Mouse (Mus musculus) thymus, adult 2 months (tissue): Measurements from ENCODE around the gene Cacna1s. TPM values are rescaled to one million over a fixed set of nuclear protein-coding genes. Genes with fewer than 3 reads are reported as not detected.

Experiments used
- DNase-seq: peaks from one replicate; pipeline ENCODE4 v3.0.0; 2021
- H3K27ac ChIP-seq: fragments of 200-500 bp; 2 replicates; pipeline ENCODE4 v1.5.1; 2012; ENCODE audit warnings: low read length, control low read depth; ENCODE audit not compliant: control insufficient read depth, insufficient read depth
- H3K27me3 ChIP-seq: fragments of 200-500 bp; 2 replicates; pipeline ENCODE4 v1.6.1; 2012; ENCODE audit warnings: mild to moderate bottlenecking, low read length, moderate library complexity, mixed read lengths; ENCODE audit not compliant: control insufficient read depth, insufficient read depth
- H3K36me3 ChIP-seq: fragments of 200-500 bp; 2 replicates; pipeline ENCODE4 v1.6.1; 2012; ENCODE audit warnings: mild to moderate bottlenecking, low read length, moderate library complexity; ENCODE audit not compliant: control insufficient read depth, insufficient read depth
- H3K4me1 ChIP-seq: fragments of 200-500 bp; replicated peaks from 2 replicates; pipeline ENCODE4 v1.6.1; 2012; ENCODE audit warnings: low read length; ENCODE audit not compliant: control insufficient read depth, insufficient read depth
- H3K4me3 ChIP-seq: fragments of 200-500 bp; 2 replicates; pipeline ENCODE4 v1.5.1; 2012; ENCODE audit warnings: mild to moderate bottlenecking, low read length, control low read depth, moderate library complexity; ENCODE audit not compliant: control insufficient read depth, insufficient read depth
- CTCF ChIP-seq: fragments of 200-500 bp; IDR thresholded peaks from 2 replicates; pipeline ENCODE4 v1.5.1; 2012; ENCODE audit warnings: mild to moderate bottlenecking, control low read depth, low read length, moderate library complexity, borderline replicate concordance; ENCODE audit not compliant: control insufficient read depth, poor library complexity, insufficient read depth; ENCODE audit errors: extremely low read depth
- POLR2A ChIP-seq: fragments of 200-500 bp; IDR thresholded peaks from 2 replicates; pipeline ENCODE4 v1.6.1; 2012; ENCODE audit warnings: mild to moderate bottlenecking, low read length, control low read depth, moderate library complexity; ENCODE audit not compliant: control insufficient read depth, poor library complexity, insufficient read depth; ENCODE audit errors: extremely low read depth
- WGBS: fragments of 180-500 bp; shearing (Covaris S2); methylation state at CpG from one replicate; pipeline ENCODE4 v1.1.7; 2018; 5-methylcytosine and 5-hydroxymethylcytosine counted together
- polyA plus RNA-seq: library from polyadenylated mRNA; depleted of rRNA; stranded (reverse); fragments of >200 nt; gene quantifications from 2 replicates; pipeline ENCODE4 v1.2.3, GENCODE M21; 2012

Gene Cacna1s
- polyA plus RNA-seq, 1 experiment: 3.7 TPM

DNA sequence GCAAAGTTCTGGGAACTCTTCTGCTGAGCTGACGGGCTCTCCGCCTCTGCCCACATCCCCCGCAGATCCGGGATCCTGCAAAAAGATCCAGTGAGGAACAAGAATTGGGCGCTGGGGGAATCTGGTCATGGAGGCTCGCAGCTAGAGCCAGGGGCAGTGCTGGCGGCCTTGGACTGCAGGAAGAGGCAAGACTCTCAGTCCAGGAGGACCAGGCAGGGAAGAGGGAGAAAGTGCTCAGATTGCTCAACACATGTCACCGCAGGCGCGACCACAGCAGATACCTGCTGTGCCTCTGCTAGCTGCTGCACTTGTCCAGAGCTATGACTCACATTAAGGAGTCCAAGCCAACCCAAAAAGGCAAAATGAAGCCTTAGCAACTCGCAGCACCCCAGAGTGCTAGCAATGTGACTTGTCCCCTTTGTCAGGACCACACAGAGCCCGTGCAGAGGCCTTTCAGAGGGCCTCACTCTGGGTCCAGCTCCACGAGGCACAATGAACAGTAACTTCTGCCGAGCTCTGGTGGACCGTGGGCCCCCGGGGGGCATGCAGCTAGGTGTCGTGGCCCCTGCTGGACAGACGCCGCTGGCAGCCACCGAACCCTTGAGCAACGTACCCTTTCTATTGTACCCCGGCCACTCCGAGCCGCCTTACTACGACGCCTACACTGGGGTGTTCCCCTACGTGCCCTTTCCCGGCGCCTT, 2.1 kb upstream of the Cacna1s start, which contains the start of gene Ascl5:
Gene Ascl5, plus strand, starts transcription at position 493 of the 701 bp plus-strand sequence.
- peaks cover 11% of the 10 kb centered on the region; the same call in 1 of the 2 replicates for H3K27me3 ChIP-seq
- no peak for DNase-seq

GRCm38 (mm10) chr1:136051013-136051315, 1.6 kb upstream of the Cacna1s start:
- TF ChIP-seq POLR2A (no peak), CTCF (no peak)
- WGBS: 4% methylated on average over 36 of the region's 36 CpGs
- Histone ChIP-seq H3K36me3 (no peaks in the 10 kb centered on the region), H3K4me3 (no peak overlapping the region), H3K27me3 (peaks cover 11% of the 10 kb centered on the region; the same call in 1 of the 2 replicates), H3K27ac (no peak overlapping the region), H3K4me1 (no peaks in the 10 kb centered on the region)
- DNase-seq: peak; percentile 28

More for the DNA sequence above, 2.1 kb upstream of the Cacna1s start, which contains the start of gene Ascl5:
- TF ChIP-seq CTCF: no peak
- TF ChIP-seq POLR2A: no peak
- H3K27ac ChIP-seq: no peak within 1 kb of the TSS
- WGBS: 32% methylated on average over 29 of the region's 29 CpGs
- no peaks in the 10 kb centered on the region for H3K4me1 ChIP-seq
- H3K36me3 ChIP-seq: no peaks in the 10 kb centered on the region
- no peak within 1 kb of the TSS for H3K4me3 ChIP-seq

GRCm38 (mm10) chr1:136051465-136051864, 1.1 kb upstream of the Cacna1s start:
- DNase-seq: peak; percentile 34
- Histone ChIP-seq H3K4me3 (no peak overlapping the region), H3K27ac (no peak overlapping the region), H3K4me1 (no peaks in the 10 kb centered on the region), H3K36me3 (no peaks in the 10 kb centered on the region), H3K27me3 (peaks cover 11% of the 10 kb centered on the region; the same call in 1 of the 2 replicates)
- 7% methylated on average over 6 of the region's 6 CpGs for WGBS
- TF ChIP-seq CTCF (no peak), POLR2A (no peak)

GRCm38 (mm10) chr1:136055771-136056170, 3.2 kb downstream of the Cacna1s start:
- Histone ChIP-seq H3K27me3 (peaks cover 5% of the 10 kb centered on the region; the same call in 1 of the 2 replicates), H3K4me3 (no peak overlapping the region), H3K36me3 (no peaks in the 10 kb centered on the region), H3K27ac (no peak overlapping the region), H3K4me1 (no peaks in the 10 kb centered on the region)
- 83% methylated on average over 3 of the region's 3 CpGs for WGBS
- TF ChIP-seq CTCF (no peak), POLR2A (no peak)
- DNase-seq: no peak

- H3K4me1 ChIP-seq: no peaks in the 10 kb centered on the region
- no peak overlapping the region for H3K27ac ChIP-seq
- WGBS: 39% methylated on average over 3 of the region's 3 CpGs
- no peaks in the 10 kb centered on the region for H3K36me3 ChIP-seq
- no peaks in the 10 kb centered on the region for H3K27me3 ChIP-seq
- no peak for TF ChIP-seq CTCF
- TF ChIP-seq POLR2A: no peak
- no peak overlapping the region for H3K4me3 ChIP-seq
- no peak for DNase-seq
Measured at GRCm38 (mm10) chr1:136058594-136058993, 6.0 kb downstream of the Cacna1s start.

- whole genome bisulfite sequencing: 89% methylated on average over 9 of the region's 9 CpGs
- Histone ChIP-seq H3K36me3 (no peaks in the 10 kb centered on the region), H3K27me3 (no peaks in the 10 kb centered on the region), H3K4me3 (no peak overlapping the region), H3K27ac (no peak overlapping the region), H3K4me1 (no peaks in the 10 kb centered on the region)
- TF ChIP-seq CTCF: no peak
- TF ChIP-seq POLR2A: no peak
- peak; percentile 66 for DNase-seq
Measured at GRCm38 (mm10) chr1:136061041-136061789, 8.7 kb downstream of the Cacna1s start.

DNA sequence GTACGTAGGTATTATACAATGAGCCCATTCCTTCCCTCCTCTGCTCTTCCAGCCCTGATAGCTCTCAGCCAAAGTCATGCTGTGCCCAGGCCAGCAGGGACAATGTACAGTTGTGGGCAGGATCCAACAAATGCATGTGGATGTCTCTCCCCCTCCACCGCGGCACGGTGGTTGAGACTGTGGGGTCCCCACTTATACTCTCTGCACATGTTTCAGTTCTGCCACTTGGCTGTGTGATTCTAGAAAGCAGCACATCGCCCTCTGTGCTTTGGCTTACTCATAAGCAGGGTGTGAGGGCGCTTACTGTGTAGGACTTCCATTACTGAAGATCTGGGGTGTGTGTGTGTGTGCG, 9.2 kb downstream of the Cacna1s start:
- no peak for DNase-seq
- 95% methylated on average over 7 of the region's 7 CpGs for WGBS
- Histone ChIP-seq H3K27ac (no peak overlapping the region), H3K36me3 (no peaks in the 10 kb centered on the region), H3K27me3 (no peaks in the 10 kb centered on the region), H3K4me3 (no peak overlapping the region), H3K4me1 (no peaks in the 10 kb centered on the region)
- TF ChIP-seq POLR2A (no peak), CTCF (no peak)
